Mouse (Mus musculus): Measurements from ENCODE around the gene Pygl.

Gene Pygl

GRCm38 (mm10) chr12:70262271-70262953 lies 31.1 kb upstream of the Pygl start:
- Histone ChIP-seq H3K9me3 (ENCODE audit: low read length) (no peaks in the 10 kb centered on the region), H3K4me3 (replicated peaks; ENCODE audit: low read length) (no peak overlapping the region), H3K36me3 (ENCODE audit: insufficient read depth, low read length) (no peaks in the 10 kb centered on the region), H3K4me1 (replicated peaks; ENCODE audit: low read depth, low read length) (no peaks in the 10 kb centered on the region), H3K27me3 (ENCODE audit: insufficient read depth, low read length) (peaks cover 8% of the 10 kb centered on the region; the same call in 1 of the 2 replicates)
- TF ChIP-seq CTCF (conservative IDR thresholded peaks at IDR 0.05; ENCODE audit: low read length) (no peak), NANOG (IDR thresholded peaks at IDR 0.05; ENCODE audit: borderline replicate concordance, low read length) (no peak), POU5F1 (IDR thresholded peaks at IDR 0.05; ENCODE audit: borderline replicate concordance, low read length) (no peak)

DNA sequence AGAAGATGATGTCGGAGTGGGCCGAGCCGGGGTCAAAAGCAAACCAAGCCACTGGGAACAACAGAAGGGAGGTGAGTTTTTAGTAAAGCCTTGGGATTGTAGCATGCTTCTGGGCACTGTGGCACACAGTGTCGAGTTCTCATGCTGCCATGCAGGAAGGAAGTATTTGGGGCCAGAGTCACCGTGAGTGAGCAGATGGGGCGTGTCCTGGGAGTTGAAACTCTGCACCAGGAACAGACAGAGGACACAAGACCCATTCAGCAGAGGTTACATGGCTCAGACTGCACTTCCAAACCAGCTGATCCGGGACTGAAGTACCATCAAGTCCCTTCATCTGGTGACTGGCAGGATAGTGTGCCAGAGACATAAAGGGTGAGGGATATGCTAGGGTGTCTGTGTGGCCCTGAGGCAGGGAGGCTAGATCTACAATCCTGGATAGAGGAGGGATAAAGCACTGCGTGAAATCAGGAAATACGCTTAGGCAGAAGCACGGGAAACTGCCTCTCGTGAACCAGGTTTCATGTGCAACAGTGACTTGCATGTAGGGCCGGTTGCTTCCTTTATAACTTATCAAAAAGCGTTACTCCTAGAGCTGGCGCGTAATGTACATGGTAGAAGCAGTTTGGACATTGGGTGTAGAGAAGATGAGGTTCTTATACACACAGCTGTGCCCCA lies 20.1 kb upstream of the Pygl start:
- Histone ChIP-seq H3K27me3 (ENCODE audit: insufficient read depth, low read length) (0 out of 2 replicates have a peak, but pooled peaks cover 5% of the 10 kb centered on the region), H3K4me1 (replicated peaks; ENCODE audit: low read depth, low read length) (peaks cover 5% of the 10 kb centered on the region; the same call in 1 of the 2 replicates), H3K36me3 (ENCODE audit: insufficient read depth, low read length) (no peaks in the 10 kb centered on the region), H3K4me3 (replicated peaks; ENCODE audit: low read length) (no peak overlapping the region), H3K9me3 (ENCODE audit: low read length) (no peaks in the 10 kb centered on the region)
- no peak for TF ChIP-seq CTCF (conservative IDR thresholded peaks at IDR 0.05; ENCODE audit: low read length)
- no peak for TF ChIP-seq POU5F1 (IDR thresholded peaks at IDR 0.05; ENCODE audit: borderline replicate concordance, low read length)
- no peak for TF ChIP-seq NANOG (IDR thresholded peaks at IDR 0.05; ENCODE audit: borderline replicate concordance, low read length)

GRCm38 (mm10) chr12:70249616-70250157 lies 18.4 kb upstream of the Pygl start:
- H3K4me3 ChIP-seq (replicated peaks; ENCODE audit: low read length), result no peak overlapping the region
- no peaks in the 10 kb centered on the region for H3K4me1 ChIP-seq (replicated peaks; ENCODE audit: low read depth, low read length)
- H3K36me3 ChIP-seq (ENCODE audit: insufficient read depth, low read length), result no peaks in the 10 kb centered on the region
- TF ChIP-seq POU5F1 (IDR thresholded peaks at IDR 0.05; ENCODE audit: borderline replicate concordance, low read length) (no peak), NANOG (IDR thresholded peaks at IDR 0.05; ENCODE audit: borderline replicate concordance, low read length) (no peak), CTCF (conservative IDR thresholded peaks at IDR 0.05; ENCODE audit: low read length) (no peak)
- 0 out of 2 replicates have a peak, but pooled peaks cover 5% of the 10 kb centered on the region for H3K27me3 ChIP-seq (ENCODE audit: insufficient read depth, low read length)
- H3K9me3 ChIP-seq (ENCODE audit: low read length), result no peaks in the 10 kb centered on the region

GRCm38 (mm10) chr12:70247683-70248474 lies 16.6 kb upstream of the Pygl start:
- H3K36me3 ChIP-seq (ENCODE audit: insufficient read depth, low read length), result no peaks in the 10 kb centered on the region
- no peaks in the 10 kb centered on the region for H3K9me3 ChIP-seq (ENCODE audit: low read length)
- TF ChIP-seq POU5F1 (IDR thresholded peaks at IDR 0.05; ENCODE audit: borderline replicate concordance, low read length) (no peak), CTCF (conservative IDR thresholded peaks at IDR 0.05; ENCODE audit: low read length) (no peak), NANOG (IDR thresholded peaks at IDR 0.05; ENCODE audit: borderline replicate concordance, low read length) (no peak)
- H3K4me3 ChIP-seq (replicated peaks; ENCODE audit: low read length), result no peak overlapping the region
- H3K4me1 ChIP-seq (replicated peaks; ENCODE audit: low read depth, low read length), result no peaks in the 10 kb centered on the region
- no peaks in the 10 kb centered on the region for H3K27me3 ChIP-seq (ENCODE audit: insufficient read depth, low read length)

DNA sequence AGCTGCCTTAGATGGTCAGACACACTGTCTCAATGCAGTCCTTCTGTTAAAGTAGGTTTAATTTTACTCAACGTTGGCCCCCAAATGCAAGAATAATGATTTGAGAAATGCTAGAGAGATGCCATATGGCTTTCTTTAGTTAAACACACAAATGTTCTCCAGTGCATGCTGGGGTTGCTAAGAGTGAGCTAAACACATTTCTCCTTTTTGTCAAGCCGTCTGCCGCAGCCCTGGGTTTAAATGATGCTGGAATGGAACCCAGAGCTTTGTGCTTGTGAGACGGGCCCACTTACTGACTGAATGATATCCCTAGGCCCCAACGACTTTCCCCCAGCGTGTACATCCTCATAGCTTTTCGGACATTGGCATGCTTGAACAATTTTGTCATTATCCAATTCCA lies 11.3 kb upstream of the Pygl start:
- TF ChIP-seq CTCF (conservative IDR thresholded peaks at IDR 0.05; ENCODE audit: low read length) (no peak), NANOG (IDR thresholded peaks at IDR 0.05; ENCODE audit: borderline replicate concordance, low read length) (no peak), POU5F1 (IDR thresholded peaks at IDR 0.05; ENCODE audit: borderline replicate concordance, low read length) (no peak)
- Histone ChIP-seq H3K4me3 (replicated peaks; ENCODE audit: low read length) (no peak overlapping the region), H3K27me3 (ENCODE audit: insufficient read depth, low read length) (no peaks in the 10 kb centered on the region), H3K9me3 (ENCODE audit: low read length) (no peaks in the 10 kb centered on the region), H3K4me1 (replicated peaks; ENCODE audit: low read depth, low read length) (no peaks in the 10 kb centered on the region), H3K36me3 (ENCODE audit: insufficient read depth, low read length) (no peaks in the 10 kb centered on the region)

- Histone ChIP-seq H3K4me1 (replicated peaks; ENCODE audit: low read depth, low read length) (no peaks in the 10 kb centered on the region; the same call in 1 of the 2 replicates), H3K4me3 (replicated peaks; ENCODE audit: low read length) (no peak overlapping the region), H3K9me3 (ENCODE audit: low read length) (no peaks in the 10 kb centered on the region), H3K36me3 (ENCODE audit: insufficient read depth, low read length) (no peaks in the 10 kb centered on the region), H3K27me3 (ENCODE audit: insufficient read depth, low read length) (peaks cover 4% of the 10 kb centered on the region; the same call in 1 of the 2 replicates)
- TF ChIP-seq CTCF (conservative IDR thresholded peaks at IDR 0.05; ENCODE audit: low read length) (no peak), NANOG (IDR thresholded peaks at IDR 0.05; ENCODE audit: borderline replicate concordance, low read length) (no peak), POU5F1 (IDR thresholded peaks at IDR 0.05; ENCODE audit: borderline replicate concordance, low read length) (no peak)
Measured at GRCm38 (mm10) chr12:70239741-70240140, 8.5 kb upstream of the Pygl start.

DNA sequence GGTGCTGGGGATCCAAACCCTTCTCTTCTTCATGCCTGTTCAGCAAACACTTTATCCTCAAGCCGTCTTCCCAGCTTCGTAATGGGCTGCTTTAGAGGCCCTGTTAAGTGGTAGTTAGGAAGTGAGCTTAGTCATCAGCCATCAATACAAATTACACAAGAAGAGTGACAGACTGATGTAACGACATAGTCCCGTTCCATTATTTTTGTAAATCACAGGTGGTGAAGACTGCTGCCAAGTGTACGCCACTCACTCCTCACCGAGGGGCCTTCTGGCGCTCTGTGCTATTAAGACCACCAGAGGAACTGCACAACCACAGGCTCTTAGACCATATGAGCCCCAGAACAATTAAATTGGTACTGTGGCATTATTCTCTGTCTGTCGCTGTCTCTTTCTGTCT lies 7.3 kb upstream of the Pygl start:
- H3K27me3 ChIP-seq (ENCODE audit: insufficient read depth, low read length), result peaks cover 8% of the 10 kb centered on the region
- no peaks in the 10 kb centered on the region; the same call in 1 of the 2 replicates for H3K4me1 ChIP-seq (replicated peaks; ENCODE audit: low read depth, low read length)
- no peak overlapping the region for H3K4me3 ChIP-seq (replicated peaks; ENCODE audit: low read length)
- no peak for TF ChIP-seq POU5F1 (IDR thresholded peaks at IDR 0.05; ENCODE audit: borderline replicate concordance, low read length)
- TF ChIP-seq NANOG (IDR thresholded peaks at IDR 0.05; ENCODE audit: borderline replicate concordance, low read length), result no peak
- TF ChIP-seq CTCF (conservative IDR thresholded peaks at IDR 0.05; ENCODE audit: low read length), result no peak
- no peaks in the 10 kb centered on the region for H3K36me3 ChIP-seq (ENCODE audit: insufficient read depth, low read length)
- H3K9me3 ChIP-seq (ENCODE audit: low read length), result no peaks in the 10 kb centered on the region

All from E14TG2a.4 (cell line).